28 mouse cellular contexts compared by ENCODE assay signal in genomic region chr11:60799977-60800376, GRCm38 (mm10). TPM values are rescaled to one million over a fixed set of nuclear protein-coding genes. Genes with fewer than 3 reads are reported as not detected.
DNase-seq lines count a peak whose midpoint lies in the region; ATAC-seq and TF ChIP-seq lines count a peak whose summit lies in the region.
"Had no signal": no experiment of that assay in that cellular context is flagged by ENCODE, and none has a peak within 500 bp of the region (broad histone marks: within the 10 kb centered on the region; RNA-seq: fewer than 3 reads in every experiment).

No protein-coding gene starts in this region.

- DNase-seq in gastrocnemius, adult 2 months: no peak
- no peak for DNase-seq in gastrocnemius, postnatal 25 days
- no peak for DNase-seq in kidney, postnatal 0 days (ENCODE audit: low spot score)
- DNase-seq in kidney, postnatal 4 days: no peak
- DNase-seq in liver, postnatal 0 days: no peak
- DNase-seq: adrenal gland, adult 2 months; adrenal gland, postnatal 14 days; B cell, adult 2 months; cerebellum, adult 11 months; cerebellum, adult 2 months; cerebellum, adult 9-11 months; cerebellum, postnatal 25 days; forebrain, postnatal 0 days; gastrocnemius, postnatal 10 days; heart, adult 11 months; heart, postnatal 14 days; heart, postnatal 4 days had no signal

- H3K4me1 ChIP-seq in kidney, postnatal 0 days (replicated peaks; ENCODE audit: insufficient read depth, low read length): no peaks in the 10 kb centered on the region
- H3K4me1 ChIP-seq in liver, postnatal 0 days (ENCODE audit: insufficient read depth): peaks cover 3% of the 10 kb centered on the region; the same call in 1 of the 2 replicates
- peaks cover 4% of the 10 kb centered on the region; the same call in 1 of the 2 replicates for H3K4me1 ChIP-seq in liver, embryonic 12.5 days
- H3K4me1 ChIP-seq in midbrain, embryonic 16.5 days (ENCODE audit: control insufficient read depth, insufficient read depth, low read length): no peaks in the 10 kb centered on the region
- H3K4me1 ChIP-seq: embryonic facial prominence, embryonic 12.5 days; embryonic facial prominence, embryonic 15.5 days had no signal

- peaks cover 3% of the 10 kb centered on the region for H3K36me3 ChIP-seq in kidney, postnatal 0 days (ENCODE audit: insufficient read depth, low read length)
- H3K36me3 ChIP-seq in liver, postnatal 0 days (replicated peaks; ENCODE audit: insufficient read depth, low read length): peaks cover 43% of the 10 kb centered on the region
- peaks cover 89% of the 10 kb centered on the region for H3K36me3 ChIP-seq in liver, embryonic 12.5 days
- H3K36me3 ChIP-seq in midbrain, embryonic 16.5 days (ENCODE audit: control insufficient read depth, insufficient read depth, low read length): no peaks in the 10 kb centered on the region

- no peak overlapping the region for H3K27ac ChIP-seq in gastrocnemius, adult 2 months
- H3K27ac ChIP-seq in kidney, postnatal 0 days: no peak overlapping the region
- no peak overlapping the region for H3K27ac ChIP-seq in liver, postnatal 0 days (ENCODE audit: low read depth)
- H3K27ac ChIP-seq in liver, embryonic 12.5 days: no peak overlapping the region
- H3K27ac ChIP-seq in midbrain, embryonic 16.5 days (ENCODE audit: low read length): no peak overlapping the region
- H3K27ac ChIP-seq: embryonic facial prominence, embryonic 12.5 days; embryonic facial prominence, embryonic 15.5 days; heart, embryonic 10.5 days; heart, embryonic 13.5 days; hindbrain, embryonic 14.5 days; hindbrain, postnatal 0 days had no signal

- no peak for ATAC-seq in kidney, postnatal 0 days (replicated peaks; ENCODE audit: low FRiP score, low read depth)
- no peak for ATAC-seq in liver, postnatal 0 days
- ATAC-seq in liver, embryonic 12.5 days: no peak
- no peak for ATAC-seq in midbrain, embryonic 16.5 days
- ATAC-seq: forebrain, embryonic 14.5 days; forebrain, postnatal 0 days; hindbrain, postnatal 0 days had no signal

- peak; percentile 29; the same call in 1 of the 2 replicates for TF ChIP-seq CTCF in gastrocnemius, adult 2 months (IDR thresholded peaks at IDR 0.05)
- 0 out of 2 replicates have a peak, but pooled peaks have one; percentile 14 for TF ChIP-seq CTCF in kidney, postnatal 0 days (IDR thresholded peaks at IDR 0.05; ENCODE audit: low read depth)
- TF ChIP-seq CTCF in liver, postnatal 0 days (IDR thresholded peaks at IDR 0.05; ENCODE audit: low read depth): 0 out of 2 replicates have a peak, but pooled peaks have one; percentile 5

- no peak for TF ChIP-seq EP300 in liver, postnatal 0 days (IDR thresholded peaks at IDR 0.05; ENCODE audit: low read depth)

- intact Hi-C loops in gastrocnemius, adult 2 months (cut with DNase I): no loop called here

- no peak overlapping the region for H3K4me2 ChIP-seq in kidney, postnatal 0 days (ENCODE audit: low read length)
- no peak overlapping the region for H3K4me2 ChIP-seq in liver, postnatal 0 days (ENCODE audit: low read depth, low read length)
- no peak overlapping the region for H3K4me2 ChIP-seq in liver, embryonic 12.5 days
- H3K4me2 ChIP-seq in midbrain, embryonic 16.5 days (ENCODE audit: low read length): no peak overlapping the region
- H3K4me2 ChIP-seq: embryonic facial prominence, embryonic 12.5 days; embryonic facial prominence, embryonic 15.5 days; heart, embryonic 13.5 days; hindbrain, embryonic 14.5 days had no signal

- 84% methylated on average over 4 of the region's 4 CpGs for WGBS in kidney, postnatal 0 days
- WGBS in liver, postnatal 0 days (ENCODE audit: insufficient replicate concordance): 84% methylated on average over 4 of the region's 4 CpGs
- WGBS in liver, embryonic 12.5 days (ENCODE audit: insufficient replicate concordance): 81% methylated on average over 4 of the region's 4 CpGs
- 90% methylated on average over 4 of the region's 4 CpGs for WGBS in midbrain, embryonic 16.5 days

- H3K9me3 ChIP-seq in kidney, postnatal 0 days (replicated peaks; ENCODE audit: low read length): no peaks in the 10 kb centered on the region
- H3K9me3 ChIP-seq in liver, postnatal 0 days (ENCODE audit: low read length): no peaks in the 10 kb centered on the region
- H3K9me3 ChIP-seq in liver, embryonic 12.5 days (replicated peaks): no peaks in the 10 kb centered on the region
- H3K9me3 ChIP-seq in midbrain, embryonic 16.5 days (replicated peaks; ENCODE audit: control insufficient read depth, low read length, poor library complexity, severe bottlenecking): no peaks in the 10 kb centered on the region
- H3K9me3 ChIP-seq: embryonic facial prominence, embryonic 12.5 days; embryonic facial prominence, embryonic 15.5 days; G1E; heart, embryonic 10.5 days; heart, embryonic 13.5 days had no signal

- no peak overlapping the region for H3K9ac ChIP-seq in kidney, postnatal 0 days (ENCODE audit: low read depth, low read length)
- H3K9ac ChIP-seq in liver, postnatal 0 days (replicated peaks): no peak overlapping the region
- H3K9ac ChIP-seq in liver, embryonic 12.5 days: no peak overlapping the region
- no peak overlapping the region for H3K9ac ChIP-seq in midbrain, embryonic 16.5 days (ENCODE audit: low read depth, low read length)
- H3K9ac ChIP-seq: embryonic facial prominence, embryonic 12.5 days; embryonic facial prominence, embryonic 15.5 days; forebrain, postnatal 0 days; heart, embryonic 13.5 days; hindbrain, embryonic 14.5 days had no signal

- H3K4me3 ChIP-seq in gastrocnemius, adult 2 months: no peak overlapping the region
- H3K4me3 ChIP-seq in kidney, postnatal 0 days (replicated peaks; ENCODE audit: low read depth, low read length): no peak overlapping the region
- H3K4me3 ChIP-seq in liver, postnatal 0 days (ENCODE audit: low read depth, low read length): no peak overlapping the region
- no peak overlapping the region for H3K4me3 ChIP-seq in liver, embryonic 12.5 days
- no peak overlapping the region for H3K4me3 ChIP-seq in midbrain, embryonic 16.5 days (ENCODE audit: low read depth, low read length)
- H3K4me3 ChIP-seq: embryonic facial prominence, embryonic 12.5 days; embryonic facial prominence, embryonic 15.5 days; heart, embryonic 10.5 days; heart, embryonic 13.5 days had no signal

- no peaks in the 10 kb centered on the region for H3K27me3 ChIP-seq in kidney, postnatal 0 days (ENCODE audit: insufficient read depth, low read length)
- no peaks in the 10 kb centered on the region for H3K27me3 ChIP-seq in liver, postnatal 0 days (ENCODE audit: insufficient read depth, low read length)
- H3K27me3 ChIP-seq in liver, embryonic 12.5 days (replicated peaks): no peaks in the 10 kb centered on the region
- H3K27me3 ChIP-seq in midbrain, embryonic 16.5 days (ENCODE audit: control insufficient read depth, insufficient read depth, low read depth, low read length): no peaks in the 10 kb centered on the region
- H3K27me3 ChIP-seq: CH12.LX; embryonic facial prominence, embryonic 12.5 days; embryonic facial prominence, embryonic 15.5 days; heart, embryonic 13.5 days had no signal

RNA-seq across cellular contexts. Expression of gene Shmt1, which starts 11.5 kb away (rescaled TPM):
- total RNA-seq in gastrocnemius, adult 2 months (2021): 10 to 100 TPM in 1 of 2 experiments, 1 to 10 TPM in 1; 8.3 to 10.0 TPM
- total RNA-seq in gastrocnemius, postnatal 25 days (2021): 10 to 100 TPM in 1 of 2 experiments, 1 to 10 TPM in 1; 9.1 to 12.2 TPM
- 53.5 and 56.9 TPM in 2 replicates for polyA plus RNA-seq in kidney, postnatal 0 days (2015; fragmentation: Nextera tagmentation; extraction: Ambion mirVana)
- polyA plus RNA-seq in liver, postnatal 0 days (2015; fragmentation: Nextera tagmentation; extraction: Ambion mirVana): 100 and 103 TPM in 2 replicates
- polyA plus RNA-seq in liver, embryonic 12.5 days (2016; fragmentation: Nextera tagmentation; extraction: Ambion mirVana): 60.5 and 70.9 TPM in 2 replicates
- polyA plus RNA-seq in midbrain, embryonic 16.5 days (2015; fragmentation: Nextera tagmentation; extraction: Ambion mirVana): 4.2 and 5.5 TPM in 2 replicates

RNA-seq across cellular contexts. Expression of gene Smcr8, which starts 22.7 kb away (rescaled TPM):
- total RNA-seq in gastrocnemius, adult 2 months (2021): 10 to 100 TPM; 19.8 to 20.1 TPM
- 10 to 100 TPM; 13.4 to 15.3 TPM for total RNA-seq in gastrocnemius, postnatal 25 days (2021)
- polyA plus RNA-seq in kidney, postnatal 0 days (2015; fragmentation: Nextera tagmentation; extraction: Ambion mirVana): 4.0 and 4.1 TPM in 2 replicates
- 1.9 and 2.0 TPM in 2 replicates for polyA plus RNA-seq in liver, postnatal 0 days (2015; fragmentation: Nextera tagmentation; extraction: Ambion mirVana)
- 4.2 and 4.3 TPM in 2 replicates for polyA plus RNA-seq in liver, embryonic 12.5 days (2016; fragmentation: Nextera tagmentation; extraction: Ambion mirVana)
- 6.0 and 6.4 TPM in 2 replicates for polyA plus RNA-seq in midbrain, embryonic 16.5 days (2015; fragmentation: Nextera tagmentation; extraction: Ambion mirVana)

RNA-seq across cellular contexts. Expression of gene Top3a, which starts 22.8 kb away (rescaled TPM):
- total RNA-seq in gastrocnemius, adult 2 months (2021): 1 to 10 TPM; 4.5 to 4.7 TPM
- total RNA-seq in gastrocnemius, postnatal 25 days (2021): 1 to 10 TPM; 3.2 to 3.3 TPM
- polyA plus RNA-seq in kidney, postnatal 0 days (2015; fragmentation: Nextera tagmentation; extraction: Ambion mirVana): 8.2 and 10.2 TPM in 2 replicates
- 2.5 and 3.2 TPM in 2 replicates for polyA plus RNA-seq in liver, postnatal 0 days (2015; fragmentation: Nextera tagmentation; extraction: Ambion mirVana)
- polyA plus RNA-seq in liver, embryonic 12.5 days (2016; fragmentation: Nextera tagmentation; extraction: Ambion mirVana): 10.3 and 10.9 TPM in 2 replicates
- 8.0 and 8.4 TPM in 2 replicates for polyA plus RNA-seq in midbrain, embryonic 16.5 days (2015; fragmentation: Nextera tagmentation; extraction: Ambion mirVana)

RNA-seq across cellular contexts. Expression of gene Dhrs7b, which starts 30.5 kb away (rescaled TPM):
- 10 to 100 TPM; 20.8 to 23.0 TPM for total RNA-seq in gastrocnemius, adult 2 months (2021)
- total RNA-seq in gastrocnemius, postnatal 25 days (2021): 10 to 100 TPM; 19.1 to 22.0 TPM
- polyA plus RNA-seq in kidney, postnatal 0 days (2015; fragmentation: Nextera tagmentation; extraction: Ambion mirVana): 34.8 and 36.4 TPM in 2 replicates
- 16.4 TPM in 2 replicates for polyA plus RNA-seq in liver, postnatal 0 days (2015; fragmentation: Nextera tagmentation; extraction: Ambion mirVana)
- 27.3 and 30.4 TPM in 2 replicates for polyA plus RNA-seq in liver, embryonic 12.5 days (2016; fragmentation: Nextera tagmentation; extraction: Ambion mirVana)
- polyA plus RNA-seq in midbrain, embryonic 16.5 days (2015; fragmentation: Nextera tagmentation; extraction: Ambion mirVana): 32.3 and 33.5 TPM in 2 replicates
